Mouse (Mus musculus) heart, embryonic 12.5 days (tissue): ENCODE results near the gene Apoc3. TPM values are rescaled to one million over a fixed set of nuclear protein-coding genes. Genes with fewer than 3 reads are reported as not detected.
A peak's percentile ranks its signal among the peaks of the same experiment; 100 is the strongest.

Experiments used
- ATAC-seq: fragments of 200-750 bp; cut with Nextera tagmentation; 2 replicates; pipeline ENCODE4 v1.8.0; 2017; ENCODE audit warnings: moderate TSS enrichment, moderate library complexity; ENCODE audit not compliant: insufficient number of reproducible peaks, low FRiP score
- H3K27ac ChIP-seq: fragments of 300-500 bp; sonication (generic); 2 replicates; pipeline ENCODE4 v1.5.1; 2016; ENCODE audit warnings: mild to moderate bottlenecking, moderate library complexity; ENCODE audit not compliant: poor library complexity, severe bottlenecking
- H3K27me3 ChIP-seq: fragments of 300-500 bp; sonication (generic); replicated peaks from 2 replicates; pipeline ENCODE4 v1.6.1; 2016; ENCODE audit warnings: mild to moderate bottlenecking, moderate library complexity
- H3K36me3 ChIP-seq: fragments of 300-500 bp; sonication (generic); 2 replicates; pipeline ENCODE4 v1.6.1; 2016; ENCODE audit warnings: mild to moderate bottlenecking, moderate library complexity
- H3K4me1 ChIP-seq: fragments of 300-500 bp; sonication (generic); replicated peaks from 2 replicates; pipeline ENCODE4 v1.6.1; 2016; ENCODE audit warnings: mild to moderate bottlenecking
- H3K4me2 ChIP-seq: fragments of 300-500 bp; sonication (generic); 2 replicates; pipeline ENCODE4 v1.6.1; 2016; ENCODE audit warnings: mild to moderate bottlenecking, moderate library complexity
- H3K4me3 ChIP-seq: fragments of 300-500 bp; sonication (generic); 2 replicates; pipeline ENCODE4 v1.5.1; 2016; ENCODE audit warnings: mild to moderate bottlenecking
- H3K9ac ChIP-seq: fragments of 300-500 bp; sonication (generic); 2 replicates; pipeline ENCODE4 v1.6.1; 2016; ENCODE audit warnings: mild to moderate bottlenecking, moderate library complexity
- H3K9me3 ChIP-seq: fragments of 300-500 bp; sonication (generic); replicated peaks from 2 replicates; pipeline ENCODE4 v1.6.1; 2016; ENCODE audit warnings: mild to moderate bottlenecking, moderate library complexity
- WGBS: fragments of 180-500 bp; shearing (Covaris S2); methylation state at CpG from one replicate; pipeline ENCODE4 v1.1.7; 2016; 5-methylcytosine and 5-hydroxymethylcytosine counted together
- polyA plus RNA-seq: library from polyadenylated mRNA; unstranded; fragments of >200 nt; fragmentation: Nextera tagmentation; extraction: Ambion mirVana; gene quantifications from 2 replicates; pipeline ENCODE4 v1.2.1, GENCODE M21; 2016

Apoc3 gene
- polyA plus RNA-seq, 1 experiment from 2014 or later = not detected

GRCm38 (mm10) chr9:46191234-46191633 lies 44.2 kb downstream of the Apoc3 start:
- WGBS = 56% methylated on average over 8 of the region's 8 CpGs
- H3K4me2 ChIP-seq = no peak overlapping the region
- no peaks in the 10 kb centered on the region for H3K9me3 ChIP-seq
- H3K27ac ChIP-seq = no peak overlapping the region
- H3K9ac ChIP-seq = no peak overlapping the region
- H3K4me1 ChIP-seq = peaks cover 24% of the 10 kb centered on the region
- no peaks in the 10 kb centered on the region for H3K27me3 ChIP-seq
- ATAC-seq = no peak
- H3K4me3 ChIP-seq = no peak overlapping the region
- peaks cover 17% of the 10 kb centered on the region for H3K36me3 ChIP-seq

DNA sequence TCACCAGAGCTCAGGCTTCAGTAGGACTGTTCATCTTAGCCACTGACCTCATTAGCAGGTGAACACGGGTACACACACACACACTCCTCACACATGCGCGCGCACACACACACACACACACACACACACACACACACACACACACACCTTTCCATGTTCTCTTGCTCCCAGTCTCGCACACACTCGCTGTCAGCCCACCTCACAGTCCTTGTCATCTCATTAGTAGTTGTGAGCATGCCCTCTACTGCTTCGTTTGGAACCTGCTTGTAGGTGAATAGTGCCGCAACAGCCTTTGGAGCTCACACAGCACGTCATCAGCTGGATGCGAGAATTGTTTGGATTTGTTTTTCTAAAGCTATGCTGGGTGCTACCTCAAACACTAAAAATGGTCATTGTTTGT lies 46.1 kb downstream of the Apoc3 start:
- no peak for ATAC-seq
- H3K4me1 ChIP-seq = peaks cover 22% of the 10 kb centered on the region
- H3K27ac ChIP-seq = no peak overlapping the region
- H3K27me3 ChIP-seq = no peaks in the 10 kb centered on the region
- WGBS = 83% methylated on average over 10 of the region's 10 CpGs
- no peaks in the 10 kb centered on the region for H3K9me3 ChIP-seq
- no peak overlapping the region for H3K9ac ChIP-seq
- H3K4me2 ChIP-seq = no peak overlapping the region
- 0 out of 2 replicates have a peak, but pooled peaks cover 3% of the 10 kb centered on the region for H3K36me3 ChIP-seq
- no peak overlapping the region for H3K4me3 ChIP-seq

- Histone ChIP-seq H3K36me3 (0 out of 2 replicates have a peak, but pooled peaks cover under 1% of the 10 kb centered on the region), H3K4me1 (peaks cover 22% of the 10 kb centered on the region), H3K4me3 (no peak overlapping the region), H3K9ac (no peak overlapping the region), H3K4me2 (no peak overlapping the region), H3K9me3 (no peaks in the 10 kb centered on the region), H3K27me3 (no peaks in the 10 kb centered on the region), H3K27ac (no peak overlapping the region)
- WGBS = 90% methylated on average over 5 of the region's 5 CpGs
- ATAC-seq = no peak
Observed at GRCm38 (mm10) chr9:46188956-46189355, 46.5 kb downstream of the Apoc3 start.

GRCm38 (mm10) chr9:46188370-46188769 lies 47.1 kb downstream of the Apoc3 start:
- Histone ChIP-seq H3K4me3 (no peak overlapping the region), H3K9ac (no peak overlapping the region), H3K9me3 (no peaks in the 10 kb centered on the region), H3K36me3 (no peaks in the 10 kb centered on the region), H3K4me1 (peaks cover 22% of the 10 kb centered on the region), H3K27ac (no peak overlapping the region), H3K27me3 (no peaks in the 10 kb centered on the region), H3K4me2 (no peak overlapping the region)
- 84% methylated on average over 4 of the region's 4 CpGs for WGBS
- ATAC-seq = no peak

DNA sequence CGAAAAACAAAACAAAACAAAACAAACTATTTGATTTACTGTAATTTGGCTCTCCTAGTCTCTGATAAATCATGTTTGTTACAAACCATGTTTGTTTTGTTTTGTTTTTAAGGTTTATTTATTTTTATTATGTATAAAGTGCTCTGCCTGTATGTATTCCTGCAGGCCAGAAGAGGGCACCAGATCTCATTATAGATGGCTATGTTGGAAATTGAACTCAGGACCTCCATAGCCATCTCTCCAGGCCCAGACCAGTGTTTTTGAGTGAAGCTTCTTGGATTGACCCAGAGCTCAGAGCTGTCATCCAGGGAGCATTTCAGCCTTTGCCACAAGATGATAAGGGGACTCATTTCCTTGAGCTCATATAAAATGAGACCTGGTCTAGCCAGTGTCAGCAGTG lies 49.0 kb downstream of the Apoc3 start:
- Histone ChIP-seq H3K4me2 (no peak overlapping the region), H3K27me3 (no peaks in the 10 kb centered on the region), H3K27ac (no peak overlapping the region), H3K9me3 (no peaks in the 10 kb centered on the region), H3K4me1 (peaks cover 22% of the 10 kb centered on the region), H3K36me3 (0 out of 2 replicates have a peak, but pooled peaks cover 2% of the 10 kb centered on the region), H3K4me3 (no peak overlapping the region), H3K9ac (no peak overlapping the region)
- no peak for ATAC-seq
- 75% methylated on average over 1 of the region's 1 CpGs for WGBS

- no peaks in the 10 kb centered on the region for H3K27me3 ChIP-seq
- peak overlapping the region; percentile 31 for H3K27ac ChIP-seq
- peaks cover 11% of the 10 kb centered on the region for H3K4me1 ChIP-seq
- H3K4me2 ChIP-seq = no peak overlapping the region
- ATAC-seq = 0 out of 2 replicates have a peak, but pooled peaks have one; percentile 19
- no peak overlapping the region for H3K9ac ChIP-seq
- H3K4me3 ChIP-seq = no peak overlapping the region
- 19% methylated on average over 2 of the region's 2 CpGs for WGBS
- no peaks in the 10 kb centered on the region for H3K9me3 ChIP-seq
- 0 out of 2 replicates have a peak, but pooled peaks cover 7% of the 10 kb centered on the region for H3K36me3 ChIP-seq
Observed at GRCm38 (mm10) chr9:46185191-46185590, 50.2 kb downstream of the Apoc3 start.

- WGBS = 65% methylated on average over 5 of the region's 5 CpGs
Observed at GRCm38 (mm10) chr9:46184542-46184941, 50.9 kb downstream of the Apoc3 start.

More at GRCm38 (mm10) chr9:46184542-46184941, 50.9 kb downstream of the Apoc3 start:
- Histone ChIP-seq H3K9ac (no peak overlapping the region), H3K4me2 (no peak overlapping the region), H3K27ac (peak overlapping the region; percentile 31), H3K4me1 (peaks cover 11% of the 10 kb centered on the region), H3K4me3 (no peak overlapping the region), H3K27me3 (no peaks in the 10 kb centered on the region), H3K9me3 (no peaks in the 10 kb centered on the region), H3K36me3 (0 out of 2 replicates have a peak, but pooled peaks cover 7% of the 10 kb centered on the region)
- peak; percentile 66 for ATAC-seq

Other genes starting within 250 kb of the Apoc3 start
- 173 and 175 TPM in 2 replicates for gene Pafah1b2, start 222.9 kb downstream of the Apoc3 start, polyA plus RNA-seq
- gene Sik3, start 222.8 kb downstream of the Apoc3 start, polyA plus RNA-seq = 13.9 and 15.0 TPM in 2 replicates
- gene Apoa1, start 7.1 kb downstream of the Apoc3 start, polyA plus RNA-seq = 8.2 and 24.9 TPM in 2 replicates
- gene Apoa4, start 5.1 kb upstream of the Apoc3 start, polyA plus RNA-seq = 0.74 and 1.3 TPM in 2 replicates
- gene Apoa5, start 33.0 kb upstream of the Apoc3 start, polyA plus RNA-seq = not detected in 2 replicates
- 34.1 and 36.8 TPM in 2 replicates for gene Zpr1, start 37.4 kb upstream of the Apoc3 start, polyA plus RNA-seq
- gene Bud13, start 47.4 kb upstream of the Apoc3 start, polyA plus RNA-seq = 16.2 and 18.4 TPM in 2 replicates
- not detected in 2 replicates for gene 4931429L15Rik, start 84.3 kb upstream of the Apoc3 start, polyA plus RNA-seq